Mouse (Mus musculus) E14TG2a.4 (cell line): ENCODE measurements around the gene Nlrp3.

ENCODE experiments used
- H3K27me3 ChIP-seq: 2 replicates; pipeline ENCODE4 v1.6.1; 2014; ENCODE audit warnings: low read length, control low read depth; ENCODE audit not compliant: insufficient read depth
- H3K36me3 ChIP-seq: 2 replicates; pipeline ENCODE4 v1.6.1; 2014; ENCODE audit warnings: low read length, control low read depth; ENCODE audit not compliant: insufficient read depth
- H3K4me1 ChIP-seq: replicated peaks from 2 replicates; pipeline ENCODE4 v1.6.1; 2014; ENCODE audit warnings: low read depth, low read length, control low read depth
- H3K4me3 ChIP-seq: replicated peaks from 2 replicates; pipeline ENCODE4 v1.5.1; 2014; ENCODE audit warnings: mild to moderate bottlenecking, low read length
- H3K9me3 ChIP-seq: 2 replicates; pipeline ENCODE4 v1.6.1; 2014; ENCODE audit warnings: low read length, control low read depth
- CTCF ChIP-seq: conservative IDR thresholded peaks from 2 replicates; pipeline ENCODE4 v1.5.1; 2014; ENCODE audit warnings: low read length
- NANOG ChIP-seq: IDR thresholded peaks from 2 replicates; pipeline ENCODE4 v1.6.1; 2014; ENCODE audit warnings: borderline replicate concordance, low read length, mixed read lengths
- POU5F1 ChIP-seq: IDR thresholded peaks from 2 replicates; pipeline ENCODE4 v1.6.1; 2014; ENCODE audit warnings: low read length, borderline replicate concordance

The Nlrp3 gene

DNA sequence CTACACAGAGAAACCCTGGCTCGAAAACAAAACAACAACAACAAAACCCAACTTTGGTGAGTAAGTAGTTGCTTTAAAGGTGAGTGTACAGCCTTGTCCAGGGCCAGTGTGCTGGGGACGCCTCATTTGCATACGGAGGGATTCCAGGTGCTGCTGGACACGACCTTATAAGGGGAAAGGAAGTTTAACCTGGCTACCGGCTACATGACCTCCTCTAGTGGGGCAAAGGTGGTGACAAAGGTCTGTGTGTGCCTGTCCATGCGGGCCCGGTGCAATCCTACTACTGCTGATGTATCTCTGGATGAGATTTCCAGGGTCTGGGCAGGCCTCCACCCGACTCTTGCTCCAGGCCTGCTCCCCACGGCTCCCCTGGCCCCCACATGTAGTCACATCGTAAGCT, 28.6 kb upstream of the Nlrp3 start:
- Histone ChIP-seq H3K27me3 (peaks cover 4% of the 10 kb centered on the region; the same call in 1 of the 2 replicates), H3K4me3 (0 out of 2 replicates have a peak overlapping the region, but pooled peaks have one; percentile 26), H3K9me3 (no peaks in the 10 kb centered on the region), H3K4me1 (peaks cover 97% of the 10 kb centered on the region), H3K36me3 (peaks cover 38% of the 10 kb centered on the region)
- TF ChIP-seq NANOG (no peak), POU5F1 (no peak)

DNA sequence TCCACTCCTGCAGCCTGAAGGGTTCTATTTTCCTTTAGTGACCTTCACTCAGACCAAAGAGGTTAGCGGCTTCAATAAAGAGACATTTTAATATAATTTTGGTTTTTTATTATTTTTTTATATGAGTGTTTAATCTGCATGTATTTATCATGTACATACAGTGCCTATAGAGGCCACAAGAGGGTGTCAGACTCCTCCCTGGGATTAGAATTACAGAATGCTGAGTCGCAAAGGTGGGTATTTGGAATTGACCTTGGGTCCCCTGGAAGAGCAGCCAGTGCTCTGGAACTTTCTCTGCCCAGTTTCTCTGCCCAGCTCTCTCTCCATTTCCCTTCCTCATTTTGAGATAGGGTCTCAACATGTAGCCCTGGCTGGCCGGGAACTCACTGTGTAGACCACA, 27.8 kb upstream of the Nlrp3 start:
- H3K4me3 ChIP-seq, result no peak overlapping the region
- H3K36me3 ChIP-seq, result peaks cover 32% of the 10 kb centered on the region
- TF ChIP-seq CTCF (peak; percentile 39), NANOG (no peak)
- H3K4me1 ChIP-seq, result peaks cover 98% of the 10 kb centered on the region
- H3K27me3 ChIP-seq, result no peaks in the 10 kb centered on the region
- H3K9me3 ChIP-seq, result no peaks in the 10 kb centered on the region

DNA sequence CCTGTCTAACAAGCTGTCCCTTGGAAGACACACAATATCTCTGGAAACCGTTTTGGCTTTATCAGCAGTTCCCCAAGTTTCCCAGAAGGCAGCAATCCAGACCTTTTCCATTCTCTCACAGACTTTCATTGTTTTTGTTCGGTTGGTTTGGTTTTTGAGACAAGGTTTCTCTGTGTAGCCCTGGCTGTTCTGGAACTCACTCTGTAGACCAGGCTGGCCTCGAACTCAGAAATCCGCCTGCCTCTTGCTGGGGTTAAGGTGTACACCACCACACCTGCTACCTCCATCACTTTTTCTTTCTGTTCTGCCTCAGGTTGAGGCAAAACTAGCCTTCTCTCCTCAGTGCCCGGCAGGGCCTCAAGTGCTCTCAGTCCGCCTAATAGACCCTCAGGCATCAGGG, 27.0 kb upstream of the Nlrp3 start:
- no peak overlapping the region for H3K4me3 ChIP-seq
- H3K27me3 ChIP-seq, result no peaks in the 10 kb centered on the region
- TF ChIP-seq NANOG, result no peak
- TF ChIP-seq CTCF, result no peak
- TF ChIP-seq POU5F1, result no peak
- H3K36me3 ChIP-seq, result peaks cover 24% of the 10 kb centered on the region
- no peaks in the 10 kb centered on the region for H3K9me3 ChIP-seq
- peaks cover 98% of the 10 kb centered on the region for H3K4me1 ChIP-seq

DNA sequence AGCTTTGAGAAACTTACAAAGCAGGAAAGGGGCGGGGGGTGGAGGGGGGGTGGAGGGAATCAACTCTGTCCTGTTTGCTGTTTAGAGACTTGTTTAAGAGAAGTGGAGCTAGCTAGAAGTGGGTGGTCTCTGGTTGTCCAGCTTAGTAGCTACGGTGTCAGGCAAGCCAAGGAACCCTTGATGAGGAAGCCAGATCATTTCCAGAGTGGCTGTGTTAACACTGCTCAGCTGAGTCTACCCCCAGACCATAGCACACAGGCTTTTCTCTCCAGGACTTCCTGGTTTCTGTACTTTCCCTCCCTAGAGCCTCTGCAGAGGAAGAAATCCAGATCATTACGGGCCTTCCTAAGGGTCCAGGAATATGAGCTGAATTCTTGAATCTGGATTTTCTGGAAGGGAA, 26.6 kb upstream of the Nlrp3 start:
- TF ChIP-seq CTCF (no peak), NANOG (no peak), POU5F1 (no peak)
- Histone ChIP-seq H3K4me3 (no peak overlapping the region; the same call in 1 of the 2 replicates), H3K9me3 (no peaks in the 10 kb centered on the region), H3K4me1 (peaks cover 98% of the 10 kb centered on the region), H3K36me3 (peaks cover 20% of the 10 kb centered on the region), H3K27me3 (no peaks in the 10 kb centered on the region)

DNA sequence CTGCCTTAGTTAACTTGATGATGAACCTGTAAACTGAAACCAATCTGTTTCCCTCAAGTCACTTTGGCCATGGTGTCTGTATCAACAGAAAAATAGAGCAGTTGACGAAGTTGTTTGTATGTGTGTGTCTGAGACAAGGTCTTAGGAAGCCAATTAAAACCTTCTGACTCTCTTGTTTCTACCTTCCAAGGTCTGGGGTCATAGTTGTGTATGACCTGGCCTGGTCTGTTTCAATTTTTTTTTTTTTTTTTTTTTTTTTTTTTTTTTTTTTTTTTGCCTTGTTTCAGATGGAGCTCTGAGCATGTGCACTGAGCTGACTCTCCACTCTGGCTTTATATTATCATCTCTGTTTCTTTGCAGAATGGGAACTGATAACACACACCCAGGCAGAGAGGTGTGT, 23.9 kb upstream of the Nlrp3 start:
- Histone ChIP-seq H3K4me3 (no peak overlapping the region), H3K9me3 (no peaks in the 10 kb centered on the region), H3K4me1 (peaks cover 97% of the 10 kb centered on the region), H3K36me3 (peaks cover 12% of the 10 kb centered on the region), H3K27me3 (no peaks in the 10 kb centered on the region)
- no peak for TF ChIP-seq CTCF
- TF ChIP-seq NANOG, result no peak
- no peak for TF ChIP-seq POU5F1

DNA sequence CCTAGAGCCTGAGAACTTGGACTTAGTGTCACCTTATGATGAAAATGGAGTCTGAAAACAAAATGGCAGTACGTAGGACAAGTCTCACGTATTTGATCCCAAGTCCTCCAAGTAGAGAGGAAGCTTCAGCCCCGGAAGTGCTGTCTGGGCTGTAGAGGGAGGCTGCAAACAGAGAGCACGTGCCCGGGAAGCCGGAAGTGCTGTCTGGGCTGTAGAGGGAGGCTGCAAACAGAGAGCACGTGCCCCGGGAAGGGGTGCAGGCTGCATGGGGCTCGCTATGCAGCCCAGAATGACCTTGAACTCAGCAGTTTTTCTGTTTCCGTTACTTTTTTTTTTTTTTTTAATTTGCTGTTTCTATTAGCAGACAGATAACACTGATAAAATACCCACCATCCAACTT, 23.1 kb upstream of the Nlrp3 start:
- H3K4me3 ChIP-seq, result no peak overlapping the region
- H3K9me3 ChIP-seq, result no peaks in the 10 kb centered on the region
- peaks cover 97% of the 10 kb centered on the region for H3K4me1 ChIP-seq
- H3K27me3 ChIP-seq, result no peaks in the 10 kb centered on the region
- peaks cover 12% of the 10 kb centered on the region for H3K36me3 ChIP-seq
- TF ChIP-seq CTCF, result no peak
- no peak for TF ChIP-seq NANOG
- TF ChIP-seq POU5F1, result no peak

DNA sequence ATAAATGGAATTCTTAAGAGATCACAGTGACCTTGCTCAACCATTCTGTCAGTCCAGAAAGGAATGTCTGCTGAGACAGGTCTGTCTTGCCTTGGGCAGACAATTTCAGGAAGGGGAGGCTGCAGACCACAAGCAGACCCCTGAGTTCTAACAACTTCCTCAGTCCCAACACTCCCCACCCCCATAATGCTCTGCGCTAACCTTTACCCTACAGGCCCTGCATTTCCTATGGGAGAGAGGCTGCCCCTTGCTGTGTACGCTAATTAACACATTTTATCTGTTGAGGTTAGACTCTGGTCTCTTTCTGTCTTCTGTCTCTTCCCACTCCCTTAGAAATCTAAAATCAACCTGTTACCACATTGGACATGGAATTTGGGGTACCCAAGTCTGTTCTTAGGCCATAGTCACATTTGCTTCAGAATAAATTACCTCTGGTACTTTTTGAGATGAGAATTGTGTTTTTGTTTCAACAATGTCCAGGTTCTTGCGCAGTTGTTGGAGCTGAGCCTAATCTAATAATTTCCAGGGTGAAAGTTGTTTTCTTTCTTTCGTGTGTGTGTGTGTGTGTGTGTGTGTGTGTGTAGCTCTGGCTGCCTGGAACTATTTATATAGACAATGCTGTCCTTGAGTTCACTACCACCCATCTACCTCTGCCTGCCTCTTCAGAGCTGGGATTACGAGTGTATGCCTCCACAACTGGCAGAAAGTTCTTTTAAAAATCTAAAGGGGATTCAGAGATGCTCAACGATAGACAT, 21.4 kb upstream of the Nlrp3 start:
- no peak for TF ChIP-seq POU5F1
- H3K4me3 ChIP-seq, result peak overlapping the region; percentile 64
- H3K36me3 ChIP-seq, result peaks cover 12% of the 10 kb centered on the region
- no peaks in the 10 kb centered on the region for H3K27me3 ChIP-seq
- H3K4me1 ChIP-seq, result peaks cover 87% of the 10 kb centered on the region
- H3K9me3 ChIP-seq, result no peaks in the 10 kb centered on the region

DNA sequence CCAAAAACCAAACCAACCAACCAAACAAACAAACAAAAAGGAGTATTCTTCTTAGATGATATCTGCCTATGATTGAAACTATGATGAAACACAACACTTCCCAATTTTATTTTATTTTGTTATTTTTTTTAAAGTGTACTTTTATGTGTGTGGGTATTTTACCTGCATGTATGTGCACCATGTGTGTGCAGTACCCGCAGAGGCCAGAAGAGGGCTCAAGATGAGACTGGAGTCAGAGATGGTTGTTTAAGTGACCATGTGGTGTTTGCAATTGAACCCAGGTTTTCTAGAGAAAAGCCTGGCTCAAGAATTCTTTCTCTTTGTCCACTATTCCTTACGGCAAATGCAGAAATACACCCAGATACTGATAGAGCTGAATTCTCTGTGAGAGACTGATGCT, 17.2 kb upstream of the Nlrp3 start:
- H3K4me1 ChIP-seq, result peaks cover 65% of the 10 kb centered on the region
- no peak for TF ChIP-seq POU5F1
- peak; percentile 70 for TF ChIP-seq CTCF
- TF ChIP-seq NANOG, result no peak
- no peak overlapping the region for H3K4me3 ChIP-seq
- H3K36me3 ChIP-seq, result no peaks in the 10 kb centered on the region
- no peaks in the 10 kb centered on the region for H3K9me3 ChIP-seq
- no peaks in the 10 kb centered on the region; the same call in 1 of the 2 replicates for H3K27me3 ChIP-seq

DNA sequence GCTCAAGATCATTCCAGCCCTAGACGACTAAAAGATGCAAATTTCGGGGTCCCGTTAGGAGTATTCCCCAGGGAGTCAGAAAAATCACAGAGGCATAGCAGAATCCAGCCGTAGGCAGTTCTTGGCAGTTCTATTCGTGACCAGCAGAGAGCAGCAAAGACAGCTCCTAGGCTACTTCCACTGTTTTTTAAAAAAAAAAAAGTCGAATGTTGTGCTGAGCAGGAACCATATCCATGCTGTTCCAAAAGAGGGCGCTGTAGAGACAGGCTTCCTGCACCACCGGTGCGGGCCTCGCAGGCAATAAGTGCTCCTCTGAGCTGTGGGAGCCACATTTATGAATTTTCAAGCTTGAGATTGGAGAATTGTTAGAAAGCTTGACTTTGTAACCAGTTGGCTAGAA, 16.1 kb upstream of the Nlrp3 start:
- no peaks in the 10 kb centered on the region for H3K9me3 ChIP-seq
- no peaks in the 10 kb centered on the region; the same call in 1 of the 2 replicates for H3K27me3 ChIP-seq
- peak overlapping the region; percentile 48 for H3K4me3 ChIP-seq
- no peak for TF ChIP-seq POU5F1
- TF ChIP-seq CTCF, result peak; percentile 99
- no peaks in the 10 kb centered on the region for H3K36me3 ChIP-seq
- H3K4me1 ChIP-seq, result peaks cover 54% of the 10 kb centered on the region
